Mouse (Mus musculus) CH12.LX (cell line): ENCODE measurements around the gene Alg9. TPM values are rescaled to one million over a fixed set of nuclear protein-coding genes. Genes with fewer than 3 reads are reported as not detected.

Source experiments
- DNase-seq: peaks from one replicate; pipeline ENCODE4 v3.0.0-alpha.2; 2013; ENCODE audit errors: extremely low read depth
- H3K27ac ChIP-seq: 2 replicates; pipeline ENCODE4 v1.5.1; 2012; ENCODE audit warnings: low read depth, mild to moderate bottlenecking, control low read depth, moderate library complexity; ENCODE audit not compliant: insufficient read depth
- H3K27me3 ChIP-seq: replicated peaks from 2 replicates; pipeline ENCODE3; 2012; ENCODE audit warnings: inconsistent platforms
- H3K36me3 ChIP-seq, 2 experiments: replicated peaks in 1 of 2; 2 replicates each; pipeline versions ENCODE3 to v1.6.1; 2012; ENCODE audit warnings: inconsistent platforms in 1 of 2, low read length in 1 of 2, mild to moderate bottlenecking in 1 of 2, mixed read lengths in 1 of 2, moderate library complexity in 1 of 2; ENCODE audit not compliant: control insufficient read depth in 1 of 2, insufficient read depth in 1 of 2
- H3K4me1 ChIP-seq, 2 experiments: 2 replicates each; pipeline ENCODE4 v1.6.1; 2012; ENCODE audit warnings: inconsistent platforms in 1 of 2, moderate library complexity in 1 of 2; ENCODE audit not compliant: insufficient read depth in 2 of 2, control insufficient read depth in 1 of 2
- H3K4me2 ChIP-seq: 2 replicates; pipeline ENCODE4 v1.6.1; 2012; ENCODE audit warnings: low read depth, mild to moderate bottlenecking, control low read depth; ENCODE audit not compliant: poor library complexity, insufficient read depth, severe bottlenecking
- H3K4me3 ChIP-seq, 3 experiments: fragments of 150-350 bp in 1 of 3; sonication (generic) in 1 of 3; replicated peaks in 1 of 3; 2 replicates each; pipeline versions ENCODE3 to v1.5.1; 2011 to 2012; ENCODE audit warnings: low read depth in 2 of 3, low read length in 2 of 3, mild to moderate bottlenecking in 2 of 3, moderate library complexity in 2 of 3, control low read depth in 1 of 3, improper control_type of control experiment in 1 of 3, inconsistent platforms in 1 of 3, mixed read lengths in 1 of 3; ENCODE audit not compliant: poor library complexity in 1 of 3
- H3K79me2 ChIP-seq: replicated peaks from 2 replicates; pipeline ENCODE4 v1.6.1; 2012; ENCODE audit warnings: mild to moderate bottlenecking, moderate library complexity; ENCODE audit not compliant: control insufficient read depth, poor library complexity, insufficient read depth, severe bottlenecking; ENCODE audit errors: extremely low read depth
- H3K9ac ChIP-seq: 2 replicates; pipeline ENCODE4 v1.6.1; 2012; ENCODE audit warnings: low read depth, mild to moderate bottlenecking, control low read depth, moderate library complexity; ENCODE audit not compliant: insufficient read depth
- H3K9me3 ChIP-seq: replicated peaks from 2 replicates; pipeline ENCODE3; 2012; ENCODE audit warnings: low read length, inconsistent platforms, mixed read lengths
- E2F4 ChIP-seq: IDR thresholded peaks from 2 replicates; pipeline ENCODE4 v1.6.1; 2011; ENCODE audit warnings: low read depth, low read length, improper control_type of control experiment; ENCODE audit not compliant: insufficient replicate concordance
- ELF1 ChIP-seq: IDR thresholded peaks from 2 replicates; pipeline ENCODE4 v1.6.1; 2014; ENCODE audit warnings: low read depth, mild to moderate bottlenecking, inconsistent platforms, low read length, improper control_type of control experiment
- EP300 ChIP-seq: IDR thresholded peaks from 2 replicates; pipeline ENCODE4 v1.6.1; 2011; ENCODE audit warnings: low read length, improper control_type of control experiment
- HCFC1 ChIP-seq: IDR thresholded peaks from 2 replicates; pipeline ENCODE4 v1.6.1; 2012; ENCODE audit warnings: low read depth, mild to moderate bottlenecking, inconsistent platforms, low read length, improper control_type of control experiment
- IRF4 ChIP-seq: IDR thresholded peaks from 2 replicates; pipeline ENCODE4 v1.6.1; 2014; ENCODE audit warnings: low read depth, mild to moderate bottlenecking, inconsistent platforms, low read length, improper control_type of control experiment
- MAX ChIP-seq: IDR thresholded peaks from 2 replicates; pipeline ENCODE4 v1.6.1; 2011; ENCODE audit warnings: low read length, improper control_type of control experiment
- MEF2A ChIP-seq: IDR thresholded peaks from 2 replicates; pipeline ENCODE4 v1.6.1; 2014; ENCODE audit warnings: low read depth, mild to moderate bottlenecking, inconsistent platforms, low read length, improper control_type of control experiment, borderline replicate concordance
- MXI1 ChIP-seq: IDR thresholded peaks from 2 replicates; pipeline ENCODE4 v1.6.1; 2011; ENCODE audit warnings: mild to moderate bottlenecking, low read depth, low read length, improper control_type of control experiment
- MYC ChIP-seq: IDR thresholded peaks from 2 replicates; pipeline ENCODE4 v1.6.1; 2011; ENCODE audit warnings: low read depth, mild to moderate bottlenecking, improper control_type of control experiment, low read length
- NELFE ChIP-seq: IDR thresholded peaks from 2 replicates; pipeline ENCODE4 v1.6.1; 2011; ENCODE audit warnings: low read depth, low read length, improper control_type of control experiment
- NRF1 ChIP-seq: IDR thresholded peaks from 2 replicates; pipeline ENCODE4 v1.6.1; 2014; ENCODE audit warnings: low read depth, mild to moderate bottlenecking, inconsistent platforms, low read length, improper control_type of control experiment, moderate library complexity
- PAX5 ChIP-seq: IDR thresholded peaks from 2 replicates; pipeline ENCODE4 v1.6.1; 2012; ENCODE audit warnings: low read length, inconsistent platforms, mixed read lengths
- POLR2A ChIP-seq: IDR thresholded peaks from 2 replicates; pipeline ENCODE4 v1.6.1; 2011; ENCODE audit warnings: low read depth, mild to moderate bottlenecking, improper control_type of control experiment, low read length
- POLR2AphosphoS2 ChIP-seq: IDR thresholded peaks from 2 replicates; pipeline ENCODE4 v1.6.1; 2011; ENCODE audit warnings: low read depth, low read length, improper control_type of control experiment
- RAD21 ChIP-seq: IDR thresholded peaks from 2 replicates; pipeline ENCODE4 v1.6.1; 2011; ENCODE audit warnings: low read depth, mild to moderate bottlenecking, low read length, improper control_type of control experiment, moderate library complexity
- RCOR1 ChIP-seq: conservative IDR thresholded peaks from 2 replicates; pipeline ENCODE4 v1.6.1; 2012; ENCODE audit warnings: low read depth, mild to moderate bottlenecking, inconsistent platforms, low read length, improper control_type of control experiment
- SIN3A ChIP-seq: IDR thresholded peaks from 2 replicates; pipeline ENCODE4 v1.6.1; 2012; ENCODE audit warnings: low read length, improper control_type of control experiment, inconsistent platforms
- TBP ChIP-seq: conservative IDR thresholded peaks from 2 replicates; pipeline ENCODE4 v1.6.1; 2011; ENCODE audit warnings: low read depth, low read length, improper control_type of control experiment
- TCF12 ChIP-seq: IDR thresholded peaks from 2 replicates; pipeline ENCODE4 v1.6.1; 2014; ENCODE audit warnings: low read depth, mild to moderate bottlenecking, inconsistent platforms, low read length, improper control_type of control experiment
- ZC3H11A ChIP-seq: IDR thresholded peaks from 2 replicates; pipeline ENCODE4 v1.6.1; 2012; ENCODE audit warnings: low read depth, mild to moderate bottlenecking, inconsistent platforms, low read length, improper control_type of control experiment
- ZKSCAN1 ChIP-seq: IDR thresholded peaks from 2 replicates; pipeline ENCODE4 v1.6.1; 2012; ENCODE audit warnings: low read depth, inconsistent platforms, low read length, improper control_type of control experiment, borderline replicate concordance
- ZMIZ1 ChIP-seq: IDR thresholded peaks from 2 replicates; pipeline ENCODE4 v1.6.1; 2012; ENCODE audit warnings: low read depth, mild to moderate bottlenecking, inconsistent platforms, low read length, improper control_type of control experiment
- dilution Hi-C: fragments of 300-500 bp; cut with MboI; formaldehyde crosslinking; loops from 2 replicates; pipeline ENCODE4 v1.14.3; 2020; ENCODE audit warnings: low sequenced_read_pairs; ENCODE audit not compliant: extremely low pct_unique_long_range_greater_than_20kb, extremely low pct_ligation_motif_present
- in situ Hi-C: fragments of 300-500 bp; cut with MboI; formaldehyde crosslinking; loops from 3 replicates; pipeline ENCODE4 v1.14.3; 2019; ENCODE audit warnings: low sequenced_read_pairs, low pct_ligation_motif_present, low pct_unique_long_range_greater_than_20kb, mixed read lengths
- polyA plus RNA-seq: library from polyadenylated mRNA; unstranded; fragments of >175 nt; gene quantifications from 2 replicates; pipeline ENCODE4 v1.2.1, GENCODE M21; 2012; ENCODE audit warnings: low read depth; ENCODE audit not compliant: insufficient read length
- total RNA-seq, 2 experiments: library from RNA; depleted of rRNA; stranded (reverse); fragments of 300-350 nt in 1 of 2; fragments of >200 nt in 1 of 2; gene quantifications; 2 replicates each; pipeline ENCODE4 v1.2.3; 2012 to 2014

Alg9 gene
- total RNA-seq (2012; rRNA removed) (24.4 and 25.7 TPM in 2 replicates), total RNA-seq (2014; rRNA removed) (31.4 and 40.1 TPM in 2 replicates), polyA plus RNA-seq (31.1 and 39.6 TPM in 2 replicates)

DNA sequence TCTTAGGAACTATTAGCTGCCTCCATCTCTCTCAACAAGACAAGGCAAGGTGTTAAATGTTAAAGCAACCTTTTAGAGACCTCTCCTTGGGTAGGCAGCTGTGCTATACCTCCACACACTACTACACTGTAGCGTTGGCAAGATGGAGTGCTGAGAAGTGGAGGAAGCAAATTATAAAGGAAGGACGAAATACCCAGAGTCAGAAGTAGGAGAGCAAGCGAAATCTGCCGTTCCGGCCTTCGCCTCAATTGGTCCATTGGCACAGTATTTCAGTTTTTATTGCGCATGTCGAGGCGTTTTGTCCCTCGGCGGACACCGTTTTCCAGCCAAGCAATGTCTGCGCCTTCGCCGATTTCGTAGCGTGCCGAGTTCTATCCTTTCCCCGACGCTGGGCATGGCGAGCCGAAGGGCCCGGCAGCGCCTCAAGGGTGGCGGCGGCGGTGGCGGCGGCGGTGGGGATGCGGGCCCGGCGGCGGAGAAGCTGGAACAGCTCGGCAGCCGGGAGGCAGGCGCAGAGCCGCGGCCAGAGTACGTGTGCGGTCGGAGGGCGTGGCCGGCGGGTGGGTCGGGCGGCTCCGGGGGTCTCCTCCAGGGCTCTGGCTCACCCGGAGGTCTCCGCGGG, at the start of gene Alg9, which contains the start of gene 1110032A03Rik:
TSS of gene Alg9 (plus strand) at position 29 of the 622 bp plus-strand sequence.
TSS of gene 1110032A03Rik (minus strand) at position 530 of the 622 bp plus-strand sequence.
- Histone ChIP-seq H3K9ac (peak within 1 kb of the TSS; percentile 95), H3K79me2 (peaks cover 4% of the 10 kb centered on the region), H3K4me3 (peak within 1 kb of the TSS; percentile 76 to 89 (median 80)), H3K27me3 (no peaks in the 10 kb centered on the region), H3K36me3 (peaks cover 18 to 47% of the 10 kb centered on the region in 2 experiments)
- peak; percentile 85 for DNase-seq
- no peak for TF ChIP-seq E2F4
- no peak for TF ChIP-seq MEF2A
- TF ChIP-seq MYC: 0 out of 2 replicates have a peak, but pooled peaks have one; percentile 42
- 0 out of 2 replicates have a peak, but pooled peaks have one; percentile 25 for TF ChIP-seq MAX
- peak; percentile 59 for TF ChIP-seq POLR2A
- peak; percentile 79 for TF ChIP-seq HCFC1
- peak; percentile 62 for TF ChIP-seq IRF4
- peak; percentile 62; the same call in 1 of the 2 replicates for TF ChIP-seq SIN3A
- TF ChIP-seq EP300: no peak
- no peak for TF ChIP-seq PAX5
- TF ChIP-seq RAD21: no peak
- no peak for TF ChIP-seq ZC3H11A
- TF ChIP-seq NELFE: 0 out of 2 replicates have a peak, but pooled peaks have one; percentile 24
- TF ChIP-seq MXI1: peak; percentile 56
- TF ChIP-seq ELF1: peak; percentile 44; the same call in 1 of the 2 replicates
- peak; percentile 67 for TF ChIP-seq TBP
- TF ChIP-seq POLR2AphosphoS2: no peak
- no peak for TF ChIP-seq RCOR1
- peak; percentile 75 for TF ChIP-seq NRF1
- TF ChIP-seq, all 38 proteins: peak for 11
- no peaks in the 10 kb centered on the region for H3K9me3 ChIP-seq
- peak within 1 kb of the TSS; percentile 83 for H3K27ac ChIP-seq
- in situ Hi-C loops: no loop called here
- H3K4me2 ChIP-seq: peak within 1 kb of the TSS; percentile 100
- dilution Hi-C loops: no loop called here
- H3K4me1 ChIP-seq: peaks cover 3 to 14% of the 10 kb centered on the region in 2 experiments; a peak in 3 of 4 replicates

DNA sequence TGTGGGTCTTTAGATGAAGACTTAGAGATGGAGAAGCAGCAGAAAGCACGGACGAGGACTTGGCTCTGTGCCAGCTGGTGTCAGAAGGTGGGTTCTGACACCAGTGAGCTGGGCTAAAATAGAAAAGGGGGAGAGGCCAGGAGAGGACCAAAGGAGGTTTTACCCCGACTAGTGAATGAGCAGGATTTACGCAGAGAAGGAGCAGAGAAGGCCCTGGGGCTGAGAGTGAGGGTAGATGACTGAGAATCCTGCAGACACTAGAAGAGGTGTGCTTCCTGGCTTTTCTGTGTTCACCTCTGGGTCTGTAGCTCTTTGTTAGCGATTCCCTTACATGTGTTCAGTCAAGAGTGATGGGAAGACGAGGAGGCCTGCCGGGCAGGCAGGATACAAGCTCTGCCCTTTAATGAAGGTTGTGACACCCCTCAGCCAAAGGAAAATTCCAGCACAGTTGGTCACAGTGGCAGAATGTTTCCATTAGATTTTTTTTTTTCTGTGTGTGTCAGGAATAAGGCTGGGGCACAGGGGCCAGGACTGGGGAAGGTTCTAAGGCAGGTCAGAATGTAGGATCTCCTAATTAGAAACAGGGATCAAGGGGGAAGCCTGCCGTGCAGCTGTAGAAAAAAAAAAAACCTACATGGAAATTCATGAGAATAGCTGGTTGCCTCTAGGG, 48.8 kb upstream of the Alg9 start:
- no peak overlapping the region for H3K4me2 ChIP-seq

More for the DNA sequence above, 48.8 kb upstream of the Alg9 start:
- Histone ChIP-seq H3K27me3 (no peaks in the 10 kb centered on the region), H3K79me2 (no peaks in the 10 kb centered on the region), H3K36me3 (no peaks in the 10 kb centered on the region), H3K9ac (no peak overlapping the region), H3K4me3 (no peak overlapping the region), H3K27ac (no peak overlapping the region), H3K4me1 (peaks cover 0 to 7% of the 10 kb centered on the region in 2 experiments; a peak in 2 of 4 replicates), H3K9me3 (no peaks in the 10 kb centered on the region)
- TF ChIP-seq ZMIZ1 (no peak), ZKSCAN1 (no peak), POLR2AphosphoS2 (no peak), TCF12 (no peak)
- dilution Hi-C loops: no loop called here
- in situ Hi-C loops: no loop called here
- no peak for DNase-seq
